Mouse (Mus musculus) embryonic facial prominence, embryonic 14.5 days (tissue): ENCODE measurements around the gene Zfp710. TPM values are rescaled to one million over a fixed set of nuclear protein-coding genes. Genes with fewer than 3 reads are reported as not detected.
"Not testable (repeated sequence)": the region's sequence is repeated elsewhere in the genome, so short reads cannot be mapped to it uniquely, and the experiment has no call there.

Source experiments
- ATAC-seq: fragments of 200-750 bp; cut with Nextera tagmentation; 2 replicates; pipeline ENCODE4 v1.8.0; 2017; ENCODE audit warnings: low read depth, moderate number of reproducible peaks, moderate TSS enrichment
- DNase-seq: peaks from one replicate; pipeline ENCODE4 v3.0.0-alpha.2; 2015; ENCODE audit warnings: low spot score
- H3K27ac ChIP-seq: fragments of 300-500 bp; sonication (generic); replicated peaks from 2 replicates; pipeline ENCODE4 v1.5.1; 2014; ENCODE audit warnings: low read depth, mild to moderate bottlenecking, low read length, moderate library complexity
- H3K27me3 ChIP-seq: fragments of 300-500 bp; sonication (generic); replicated peaks from 2 replicates; pipeline ENCODE4 v1.6.1; 2014; ENCODE audit warnings: low read length; ENCODE audit not compliant: control insufficient read depth, insufficient read depth
- H3K36me3 ChIP-seq: fragments of 300-500 bp; sonication (generic); 2 replicates; pipeline ENCODE4 v1.6.1; 2014; ENCODE audit warnings: low read length, mixed read lengths; ENCODE audit not compliant: control insufficient read depth, insufficient read depth
- H3K4me1 ChIP-seq: fragments of 300-500 bp; sonication (generic); 2 replicates; pipeline ENCODE4 v1.6.1; 2014; ENCODE audit warnings: antibody characterized with exemption, low read length; ENCODE audit not compliant: control insufficient read depth, insufficient read depth
- H3K4me2 ChIP-seq: fragments of 300-500 bp; sonication (generic); 2 replicates; pipeline ENCODE4 v1.6.1; 2014; ENCODE audit warnings: low read depth, mild to moderate bottlenecking, low read length, moderate library complexity, mixed read lengths
- H3K4me3 ChIP-seq: fragments of 300-500 bp; sonication (generic); 2 replicates; pipeline ENCODE4 v1.5.1; 2014; ENCODE audit warnings: low read depth, mild to moderate bottlenecking, low read length
- H3K9ac ChIP-seq: fragments of 300-500 bp; sonication (generic); 2 replicates; pipeline ENCODE4 v1.6.1; 2014; ENCODE audit warnings: low read depth, mild to moderate bottlenecking, low read length, moderate library complexity, mixed read lengths
- H3K9me3 ChIP-seq: fragments of 300-500 bp; sonication (generic); 2 replicates; pipeline ENCODE4 v1.6.1; 2016; ENCODE audit warnings: low read length; ENCODE audit not compliant: control insufficient read depth
- WGBS: fragments of 180-500 bp; shearing (Covaris S2); extraction: QIAGEN DNeasy Blood & Tissue Kit; methylation state at CpG from one replicate; pipeline ENCODE4 v1.1.7; 2014; 5-methylcytosine and 5-hydroxymethylcytosine counted together
- polyA plus RNA-seq: library from polyadenylated mRNA; unstranded; fragments of >200 nt; fragmentation: Nextera tagmentation; extraction: Ambion mirVana; gene quantifications from 2 replicates; pipeline ENCODE4 v1.2.1, GENCODE M21; 2014

Zfp710 gene
- polyA plus RNA-seq, 1 experiment from 2014 or later, result 14.3 TPM

- Histone ChIP-seq H3K9ac (no peak overlapping the region), H3K9me3 (no peaks in the 10 kb centered on the region), H3K36me3 (no peaks in the 10 kb centered on the region), H3K27ac (no peak overlapping the region), H3K27me3 (no peaks in the 10 kb centered on the region), H3K4me3 (no peak overlapping the region), H3K4me2 (no peak overlapping the region), H3K4me1 (peaks cover 4% of the 10 kb centered on the region; the same call in 1 of the 2 replicates)
- ATAC-seq (no peak), DNase-seq (no peak)
- 65% methylated on average over 4 of the region's 4 CpGs for WGBS
Measured at GRCm38 (mm10) chr7:80119198-80119597, 94.6 kb downstream of the Zfp710 start.

DNA sequence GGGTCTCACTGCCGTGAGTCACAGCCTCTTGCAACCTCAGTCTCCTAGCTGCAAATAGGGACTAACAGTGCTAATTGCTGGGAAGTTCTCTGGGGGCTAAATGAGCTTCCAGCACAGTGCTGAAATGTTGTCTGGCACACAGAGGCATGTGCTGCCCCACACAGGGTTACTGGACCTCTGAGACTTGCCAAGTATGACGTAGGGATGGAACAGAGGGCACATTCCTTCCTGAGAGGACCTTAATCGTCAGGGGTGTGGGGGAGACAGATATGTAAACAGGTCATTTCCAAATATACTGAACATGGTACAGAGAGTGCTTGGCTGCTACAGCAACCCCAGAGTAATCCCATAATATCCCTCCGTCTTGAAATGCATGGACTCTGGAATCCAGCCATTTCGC, 96.5 kb downstream of the Zfp710 start:
- Histone ChIP-seq H3K9ac (no peak overlapping the region), H3K4me1 (peaks cover 4% of the 10 kb centered on the region; the same call in 1 of the 2 replicates), H3K27me3 (no peaks in the 10 kb centered on the region), H3K36me3 (no peaks in the 10 kb centered on the region), H3K4me2 (no peak overlapping the region), H3K9me3 (no peaks in the 10 kb centered on the region), H3K4me3 (no peak overlapping the region), H3K27ac (0 out of 2 replicates have a peak overlapping the region, but pooled peaks have one; percentile 34)
- 35% methylated on average over 5 of the region's 5 CpGs for WGBS
- no peak for DNase-seq
- ATAC-seq, result peak; percentile 46

DNA sequence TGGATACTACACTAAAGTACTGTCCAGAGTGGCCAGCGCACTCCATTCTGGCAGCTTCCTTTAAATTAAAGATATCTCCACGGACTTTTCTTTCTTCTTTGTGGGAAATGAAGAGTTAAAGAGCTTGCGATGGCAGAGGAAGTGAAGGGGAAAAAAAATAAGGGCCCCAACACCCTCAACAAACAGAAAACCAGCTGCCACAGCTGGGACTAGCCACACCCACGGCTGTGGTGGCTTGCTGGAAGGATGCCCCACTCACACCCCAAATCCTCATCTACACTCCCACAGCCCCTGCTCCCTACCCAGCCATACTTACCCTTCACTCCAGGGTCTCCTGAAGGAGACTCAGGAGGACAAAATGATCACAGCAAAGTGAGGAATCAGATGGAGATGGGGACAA, 98.5 kb downstream of the Zfp710 start:
- Histone ChIP-seq H3K9ac (no peak overlapping the region), H3K27ac (no peak overlapping the region), H3K36me3 (no peaks in the 10 kb centered on the region), H3K4me2 (no peak overlapping the region), H3K9me3 (no peaks in the 10 kb centered on the region), H3K4me1 (no peaks in the 10 kb centered on the region; the same call in 1 of the 2 replicates), H3K4me3 (no peak overlapping the region), H3K27me3 (no peaks in the 10 kb centered on the region)
- ATAC-seq (no peak), DNase-seq (no peak)
- 57% methylated on average over 4 of the region's 4 CpGs for WGBS

DNA sequence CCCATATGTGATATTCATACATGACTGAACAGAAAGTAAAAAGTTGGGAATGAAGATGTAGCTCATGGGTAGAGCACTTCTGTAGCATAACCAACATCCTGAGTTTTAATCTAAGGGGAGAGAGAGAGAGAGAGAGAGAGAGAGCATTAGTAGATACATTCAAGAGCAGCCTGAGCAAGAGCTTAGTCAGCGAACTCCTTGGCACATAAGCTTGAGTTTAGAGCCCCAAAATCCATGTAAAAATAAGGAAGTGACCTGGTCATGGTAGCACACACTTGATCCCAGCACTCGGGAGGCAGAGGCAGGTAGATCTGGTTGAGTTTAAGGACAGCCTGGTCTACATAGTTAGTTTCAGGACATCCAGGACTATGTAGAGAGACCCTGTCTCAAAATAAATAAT, 99.1 kb downstream of the Zfp710 start:
- Histone ChIP-seq H3K9ac (no peak overlapping the region), H3K4me2 (no peak overlapping the region), H3K4me1 (no peaks in the 10 kb centered on the region; the same call in 1 of the 2 replicates), H3K4me3 (no peak overlapping the region), H3K27me3 (no peaks in the 10 kb centered on the region), H3K27ac (no peak overlapping the region), H3K36me3 (no peaks in the 10 kb centered on the region), H3K9me3 (no peaks in the 10 kb centered on the region)
- ATAC-seq (no peak), DNase-seq (no peak)
- WGBS, result 82% methylated on average over 2 of the region's 2 CpGs

DNA sequence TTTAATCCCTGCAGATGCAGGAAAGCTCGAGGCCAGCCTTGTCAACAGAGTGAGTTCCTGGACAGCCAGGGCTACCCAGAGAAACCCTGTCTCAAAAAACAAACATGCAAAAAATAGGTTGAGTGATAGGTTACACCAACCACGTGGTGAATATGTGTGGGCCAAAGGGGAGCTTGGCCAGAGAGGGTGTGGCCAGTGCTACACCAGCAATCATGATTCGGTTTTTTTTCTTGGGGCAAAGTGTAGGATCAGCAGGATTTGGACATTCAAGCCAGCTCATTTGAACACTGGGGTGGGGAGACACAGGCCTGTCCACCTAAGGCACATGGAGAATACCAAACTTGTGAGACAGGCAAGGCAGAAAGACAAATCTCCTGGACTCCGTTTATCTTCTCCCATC, 104.7 kb downstream of the Zfp710 start:
- H3K9me3 ChIP-seq, result no peaks in the 10 kb centered on the region
- no peak overlapping the region for H3K4me2 ChIP-seq
- no peak overlapping the region for H3K4me3 ChIP-seq
- H3K4me1 ChIP-seq, result 0 out of 2 replicates have a peak, but pooled peaks cover 5% of the 10 kb centered on the region
- no peaks in the 10 kb centered on the region for H3K36me3 ChIP-seq
- no peaks in the 10 kb centered on the region for H3K27me3 ChIP-seq
- H3K27ac ChIP-seq, result no peak overlapping the region
- ATAC-seq (no peak), DNase-seq (no peak)
- no peak overlapping the region for H3K9ac ChIP-seq
- WGBS, result 62% methylated on average over 4 of the region's 4 CpGs

GRCm38 (mm10) chr7:80130344-80131055, 105.9 kb downstream of the Zfp710 start:
- H3K27ac ChIP-seq, result no peak overlapping the region
- H3K27me3 ChIP-seq, result no peaks in the 10 kb centered on the region
- no peak overlapping the region for H3K9ac ChIP-seq
- no peaks in the 10 kb centered on the region for H3K9me3 ChIP-seq
- peaks cover 14% of the 10 kb centered on the region for H3K4me1 ChIP-seq
- no peak overlapping the region for H3K4me2 ChIP-seq
- no peaks in the 10 kb centered on the region for H3K36me3 ChIP-seq
- WGBS, result 30% methylated on average over 12 of the region's 12 CpGs
- no peak for ATAC-seq
- no peak overlapping the region for H3K4me3 ChIP-seq
- no peak for DNase-seq

GRCm38 (mm10) chr7:80131315-80131714, 106.7 kb downstream of the Zfp710 start:
- H3K27ac ChIP-seq, H3K4me2 ChIP-seq, H3K4me3 ChIP-seq, H3K27me3 ChIP-seq, DNase-seq, ATAC-seq, H3K9me3 ChIP-seq, H3K9ac ChIP-seq, H3K36me3 ChIP-seq: not testable (repeated sequence)
- H3K4me1 ChIP-seq, result peaks cover 14% of the 10 kb centered on the region
- WGBS, result 79% methylated on average over 7 of the region's 7 CpGs

DNA sequence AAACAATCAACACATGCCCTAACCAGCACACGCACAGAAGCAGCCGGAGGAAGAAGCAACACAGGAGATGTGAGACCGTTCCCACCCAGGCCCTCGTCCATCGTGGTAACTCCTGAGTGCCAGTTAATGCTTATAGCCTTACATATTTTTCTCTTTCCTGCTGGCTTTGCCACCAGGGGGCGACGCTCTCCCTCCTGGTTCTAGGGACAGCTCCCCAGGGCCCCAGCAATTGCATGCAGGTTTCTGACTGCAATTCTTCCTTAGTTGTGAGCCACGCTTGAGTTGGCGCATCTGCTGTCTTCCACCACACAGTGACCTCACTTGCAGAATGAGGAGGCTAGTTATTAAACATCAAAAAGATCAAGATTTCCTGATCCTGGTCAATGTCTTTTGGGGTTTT, 107.9 kb downstream of the Zfp710 start:
- Histone ChIP-seq H3K4me2 (no peak overlapping the region), H3K27ac (no peak overlapping the region), H3K9me3 (peaks cover 12% of the 10 kb centered on the region), H3K9ac (no peak overlapping the region), H3K4me3 (no peak overlapping the region), H3K4me1 (peaks cover 14% of the 10 kb centered on the region), H3K36me3 (no peaks in the 10 kb centered on the region), H3K27me3 (no peaks in the 10 kb centered on the region)
- peak; percentile 76 for DNase-seq
- WGBS, result 52% methylated on average over 9 of the region's 9 CpGs
- 0 out of 2 replicates have a peak, but pooled peaks have one; percentile 9 for ATAC-seq
